Mouse (Mus musculus) ES-E14 (cell line): ENCODE data around the gene Eef1akmt1.

Experiments used
- HCFC1 ChIP-seq: IDR thresholded peaks from 2 replicates; pipeline ENCODE4 v1.6.1; 2012; ENCODE audit warnings: low read length, inconsistent platforms, borderline replicate concordance; ENCODE audit not compliant: insufficient read depth
- ZC3H11A ChIP-seq: IDR thresholded peaks from 2 replicates; pipeline ENCODE4 v1.6.1; 2012; ENCODE audit warnings: low read depth, mild to moderate bottlenecking, inconsistent platforms, low read length, borderline replicate concordance

GRCm38 (mm10) chr14:57609816-57610329 lies 38.5 kb upstream of the Eef1akmt1 start:
- TF ChIP-seq ZC3H11A (no peak), HCFC1 (no peak)
